Mouse (Mus musculus): ENCODE results near the gene Sh3bp4. TPM values are rescaled to one million over a fixed set of nuclear protein-coding genes. Genes with fewer than 3 reads are reported as not detected.

The Sh3bp4 gene
- total RNA-seq, 1 experiment from 2014 or later, result 15.0 TPM

- DNase-seq, result no peak
Observed at GRCm38 (mm10) chr1:89187441-89187840, 117.2 kb downstream of the Sh3bp4 start.

- no peak for DNase-seq
Observed at GRCm38 (mm10) chr1:89188091-89188490, 117.9 kb downstream of the Sh3bp4 start.

DNA sequence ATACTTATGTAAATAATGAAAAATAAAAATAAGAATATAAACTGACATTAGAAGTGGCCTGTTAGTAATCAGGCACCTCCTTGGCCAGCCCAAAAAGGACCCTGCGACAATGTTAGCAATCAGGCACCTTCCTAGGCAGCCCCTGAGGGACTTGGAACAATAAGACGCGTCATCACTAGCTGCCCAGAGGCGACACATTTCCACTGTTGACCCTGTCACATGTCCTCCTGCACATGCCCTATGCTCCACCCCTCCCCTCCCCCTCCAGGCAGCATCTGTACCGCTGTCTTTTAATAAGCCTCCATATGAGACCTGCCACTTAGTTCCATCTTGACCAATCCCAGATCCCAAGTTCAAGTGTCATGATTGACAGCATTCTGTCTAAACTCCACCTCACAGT lies 119.0 kb downstream of the Sh3bp4 start:
- peak; percentile 21 for DNase-seq

- DNase-seq, result no peak
Observed at GRCm38 (mm10) chr1:89190621-89191020, 120.4 kb downstream of the Sh3bp4 start.

DNA sequence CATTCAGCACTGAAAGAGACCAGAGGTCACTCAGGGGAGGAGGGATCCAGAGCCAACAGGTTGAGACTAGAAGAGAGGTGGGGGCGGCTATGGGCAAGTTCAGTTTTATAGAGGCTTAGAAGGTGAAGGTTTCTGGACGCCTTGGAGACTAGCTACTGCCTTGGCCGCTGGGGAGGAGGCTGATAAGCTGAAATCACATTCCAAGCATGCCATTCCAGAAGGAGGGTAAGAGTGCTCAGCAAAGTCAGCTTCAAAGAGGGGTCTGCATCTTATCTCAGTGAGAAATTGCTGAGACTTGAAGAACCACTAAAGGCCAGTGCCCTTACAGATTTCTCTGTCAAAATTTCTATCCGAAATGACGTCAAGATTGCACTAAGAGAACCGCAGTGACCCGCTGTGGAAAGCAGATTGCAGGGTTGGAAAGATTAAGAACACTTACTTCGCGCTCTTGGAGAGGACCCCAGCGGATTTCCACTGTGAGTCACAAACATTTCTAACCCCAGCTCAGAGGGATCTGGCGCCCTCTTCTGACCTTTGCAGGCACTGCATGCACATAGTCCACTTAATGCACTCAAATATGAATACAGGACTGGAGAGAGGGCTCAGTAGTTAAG lies 121.0 kb downstream of the Sh3bp4 start:
- peak; percentile 88 for DNase-seq

- DNase-seq, result peak; percentile 75
Observed at GRCm38 (mm10) chr1:89192536-89193220, 122.5 kb downstream of the Sh3bp4 start.

DNA sequence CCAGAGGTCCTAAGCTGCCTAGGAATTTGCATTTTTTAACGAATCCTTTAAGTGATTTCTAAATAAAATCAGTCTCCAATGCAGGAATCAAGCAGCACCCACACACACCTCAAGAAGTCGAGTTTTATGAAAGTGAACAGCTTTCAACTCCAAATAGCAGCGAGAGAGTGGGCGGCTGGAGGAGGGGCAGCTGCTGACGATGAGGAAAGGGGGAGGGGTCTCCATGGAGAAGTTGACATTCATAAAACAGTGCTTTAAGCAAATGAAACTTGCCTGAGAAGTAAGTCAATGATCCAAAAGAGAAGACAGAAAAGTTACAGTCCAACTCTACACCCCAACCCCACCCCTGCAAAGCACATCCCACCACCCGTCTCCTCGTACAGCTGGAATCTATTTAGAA lies 123.4 kb downstream of the Sh3bp4 start:
- no peak for DNase-seq

- DNase-seq, result peak; percentile 90
Observed at GRCm38 (mm10) chr1:89195827-89196712, 125.9 kb downstream of the Sh3bp4 start.

All from adrenal gland, postnatal 14 days (tissue).